Mouse (Mus musculus) midbrain, embryonic 14.5 days (tissue): ENCODE measurements around the gene Acadl. TPM values are rescaled to one million over a fixed set of nuclear protein-coding genes. Genes with fewer than 3 reads are reported as not detected.

ENCODE experiments used
- ATAC-seq: fragments of 200-750 bp; cut with Nextera tagmentation; 2 replicates; pipeline ENCODE4 v1.8.0; 2017; ENCODE audit warnings: moderate number of reproducible peaks, moderate library complexity; ENCODE audit not compliant: low FRiP score, low TSS enrichment
- DNase-seq: peaks from one replicate; pipeline ENCODE4 v3.0.0-alpha.2; 2015
- H3K27ac ChIP-seq: fragments of 300-500 bp; sonication (generic); replicated peaks from 2 replicates; pipeline ENCODE4 v1.5.1; 2014; ENCODE audit warnings: mild to moderate bottlenecking, low read depth, low read length, moderate library complexity
- H3K27me3 ChIP-seq: fragments of 300-500 bp; sonication (generic); 2 replicates; pipeline ENCODE4 v1.6.1; 2014; ENCODE audit warnings: low read length, control low read depth, mixed read lengths; ENCODE audit not compliant: control insufficient read depth, insufficient read depth
- H3K36me3 ChIP-seq: fragments of 300-500 bp; sonication (generic); 2 replicates; pipeline ENCODE4 v1.6.1; 2014; ENCODE audit warnings: low read length, control low read depth; ENCODE audit not compliant: control insufficient read depth, insufficient read depth
- H3K4me1 ChIP-seq: fragments of 300-500 bp; sonication (generic); 2 replicates; pipeline ENCODE4 v1.6.1; 2014; ENCODE audit warnings: mild to moderate bottlenecking, antibody characterized with exemption, low read length, control low read depth; ENCODE audit not compliant: control insufficient read depth, insufficient read depth
- H3K4me2 ChIP-seq: fragments of 300-500 bp; sonication (generic); 2 replicates; pipeline ENCODE4 v1.6.1; 2014; ENCODE audit warnings: mild to moderate bottlenecking, low read length, moderate library complexity
- H3K4me3 ChIP-seq: fragments of 300-500 bp; sonication (generic); replicated peaks from 2 replicates; pipeline ENCODE4 v1.5.1; 2014; ENCODE audit warnings: low read depth, low read length
- H3K9ac ChIP-seq: fragments of 300-500 bp; sonication (generic); replicated peaks from 2 replicates; pipeline ENCODE4 v1.6.1; 2014; ENCODE audit warnings: mild to moderate bottlenecking, low read length, moderate library complexity
- H3K9me3 ChIP-seq: fragments of 300-500 bp; sonication (generic); 2 replicates; pipeline ENCODE4 v1.6.1; 2016; ENCODE audit warnings: low read length, control low read depth, mixed read lengths; ENCODE audit not compliant: control insufficient read depth
- WGBS: fragments of 180-500 bp; shearing (Covaris S2); extraction: QIAGEN DNeasy Blood & Tissue Kit; methylation state at CpG from one replicate; pipeline ENCODE4 v1.1.7; 2014; 5-methylcytosine and 5-hydroxymethylcytosine counted together
- polyA plus RNA-seq: library from polyadenylated mRNA; unstranded; fragments of >200 nt; fragmentation: Nextera tagmentation; extraction: Ambion mirVana; gene quantifications from 2 replicates; pipeline ENCODE4 v1.2.1, GENCODE M21; 2014

The Acadl gene
- polyA plus RNA-seq, 1 experiment from 2014 or later, result 41.1 TPM

DNA sequence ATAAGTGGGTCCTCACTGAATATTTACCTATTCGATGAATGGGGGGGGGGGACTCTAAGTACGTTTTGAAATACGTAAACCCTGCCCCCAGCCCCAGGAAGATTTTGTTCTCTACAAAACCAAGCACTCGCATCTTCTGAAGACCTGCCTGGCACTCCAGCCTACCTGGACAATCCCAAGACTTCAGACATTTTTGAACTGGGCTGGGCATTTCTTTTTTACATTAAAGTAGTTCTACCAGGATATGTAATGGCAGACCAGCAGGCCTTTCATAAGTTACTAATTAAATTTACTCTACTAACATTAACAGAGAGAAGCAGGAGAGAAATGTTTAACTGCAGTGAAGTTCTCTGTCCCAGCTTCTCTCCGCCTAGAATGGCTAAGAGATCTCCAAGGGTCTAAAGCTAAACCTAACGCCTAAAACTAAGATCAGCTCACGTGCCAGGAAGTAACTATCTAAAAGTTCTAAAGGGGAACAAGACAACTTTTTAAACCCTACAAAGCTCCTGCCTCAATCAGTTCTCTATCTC, 30.4 kb downstream of the Acadl start:
- H3K4me3 ChIP-seq, result no peak overlapping the region
- no peak overlapping the region for H3K4me2 ChIP-seq
- no peaks in the 10 kb centered on the region for H3K36me3 ChIP-seq
- DNase-seq (no peak), ATAC-seq (no peak)
- 0 out of 2 replicates have a peak, but pooled peaks cover 5% of the 10 kb centered on the region for H3K4me1 ChIP-seq
- no peak overlapping the region for H3K9ac ChIP-seq
- 92% methylated on average over 7 of the region's 7 CpGs for WGBS
- H3K27me3 ChIP-seq, result no peaks in the 10 kb centered on the region
- no peak overlapping the region for H3K27ac ChIP-seq
- H3K9me3 ChIP-seq, result no peaks in the 10 kb centered on the region

DNA sequence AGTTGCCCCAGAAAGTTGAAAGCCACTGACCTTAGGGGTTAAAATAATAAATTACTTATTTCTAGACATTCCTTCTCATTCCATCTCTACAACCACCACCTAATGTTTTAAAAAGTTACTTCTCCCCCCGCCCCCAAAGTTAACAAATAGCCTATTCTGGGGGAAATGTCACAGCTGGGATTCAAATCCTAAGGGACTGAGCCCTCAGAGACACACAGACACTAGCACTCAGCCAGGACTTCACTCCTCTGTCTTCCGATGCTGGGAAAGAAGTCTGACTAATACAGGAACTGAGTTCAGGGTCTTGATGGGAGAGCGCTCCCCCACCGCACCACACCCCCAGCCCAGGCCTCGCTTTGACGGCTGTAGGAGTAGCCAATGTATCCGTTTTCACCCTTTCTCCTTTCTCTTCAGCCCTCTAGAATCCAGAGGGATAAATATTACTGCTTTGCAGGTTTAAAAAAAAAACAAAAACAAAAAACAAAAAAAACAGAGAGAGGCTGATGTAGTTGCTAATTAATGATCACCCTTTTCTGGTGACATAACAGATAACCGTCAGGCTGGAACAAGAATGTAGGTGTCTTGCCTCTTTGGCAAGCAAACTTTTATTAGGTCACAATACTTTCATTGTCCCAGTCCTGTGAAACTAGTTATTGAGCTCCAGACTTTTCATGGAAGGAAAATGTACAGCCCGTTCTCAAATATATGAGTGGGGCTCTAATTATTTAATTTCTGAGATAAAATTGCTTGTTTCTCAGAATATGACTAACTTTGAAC, 31.1 kb downstream of the Acadl start:
- H3K4me1 ChIP-seq, result 0 out of 2 replicates have a peak, but pooled peaks cover 5% of the 10 kb centered on the region
- no peak overlapping the region for H3K9ac ChIP-seq
- no peak overlapping the region for H3K4me2 ChIP-seq
- H3K27ac ChIP-seq, result no peak overlapping the region
- H3K27me3 ChIP-seq, result no peaks in the 10 kb centered on the region
- no peaks in the 10 kb centered on the region for H3K9me3 ChIP-seq
- no peak for DNase-seq
- H3K36me3 ChIP-seq, result no peaks in the 10 kb centered on the region
- ATAC-seq, result no peak
- WGBS, result 84% methylated on average over 9 of the region's 9 CpGs
- H3K4me3 ChIP-seq, result no peak overlapping the region

DNA sequence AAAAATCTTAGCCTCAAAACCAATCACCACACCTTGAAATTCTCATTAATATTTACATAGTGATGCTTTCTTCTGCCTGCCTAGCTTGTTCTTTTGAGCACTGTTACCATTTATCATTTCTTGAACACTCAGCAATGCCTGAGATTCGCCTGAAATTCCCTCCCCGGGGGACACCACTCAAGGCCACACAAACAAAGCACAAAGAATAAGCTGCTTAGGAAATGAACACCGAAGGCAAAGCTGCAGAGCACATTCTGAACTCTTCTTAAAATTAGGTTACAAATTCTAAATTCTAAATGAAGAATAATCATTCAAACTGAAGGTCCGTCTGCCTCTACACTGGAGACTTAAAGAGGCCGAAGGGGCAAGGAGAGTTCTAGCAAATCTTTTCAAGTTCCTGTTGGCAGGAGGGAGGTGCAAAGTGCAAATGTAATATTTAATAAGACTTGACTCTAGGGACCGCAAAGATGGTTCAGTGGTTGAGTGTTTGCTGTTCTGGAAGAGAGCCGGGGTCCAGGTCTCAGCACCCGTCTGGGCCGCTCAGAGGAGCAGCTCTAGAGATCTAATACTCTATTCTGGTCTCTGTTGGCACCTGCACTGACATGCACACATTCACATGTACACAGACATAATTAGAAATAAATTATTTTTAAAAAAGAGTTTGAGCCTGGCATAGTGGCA, 33.5 kb downstream of the Acadl start:
- no peaks in the 10 kb centered on the region for H3K27me3 ChIP-seq
- H3K9ac ChIP-seq, result no peak overlapping the region
- H3K4me2 ChIP-seq, result no peak overlapping the region
- 58% methylated on average over 9 of the region's 9 CpGs for WGBS
- H3K4me1 ChIP-seq, result 0 out of 2 replicates have a peak, but pooled peaks cover 5% of the 10 kb centered on the region
- H3K4me3 ChIP-seq, result no peak overlapping the region
- ATAC-seq (no peak), DNase-seq (peak; percentile 49)
- H3K9me3 ChIP-seq, result no peaks in the 10 kb centered on the region
- no peaks in the 10 kb centered on the region for H3K36me3 ChIP-seq
- 0 out of 2 replicates have a peak overlapping the region, but pooled peaks have one; percentile 43 for H3K27ac ChIP-seq

DNA sequence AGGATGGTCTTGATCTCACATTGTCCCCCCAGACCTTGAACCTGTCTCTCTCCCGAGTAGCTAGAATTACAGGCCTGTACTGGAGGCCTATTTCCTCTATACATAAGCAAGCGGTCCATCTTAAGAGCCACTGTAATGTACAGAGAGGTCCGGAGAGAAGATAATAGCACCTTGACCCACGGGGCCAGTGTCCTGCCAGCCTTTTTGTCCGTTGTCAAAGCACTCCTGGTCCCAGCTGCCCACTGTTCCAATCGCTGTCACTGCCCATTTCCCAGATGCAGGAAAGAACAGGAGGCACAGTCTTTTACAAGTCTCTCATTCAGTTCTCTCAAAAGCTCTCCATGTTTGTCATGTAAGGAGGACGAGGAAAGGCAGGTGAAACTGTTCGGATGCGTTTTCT, 41.1 kb downstream of the Acadl start:
- WGBS, result 79% methylated on average over 9 of the region's 9 CpGs
- H3K4me2 ChIP-seq, result no peak overlapping the region
- DNase-seq (no peak), ATAC-seq (no peak)
- no peaks in the 10 kb centered on the region for H3K36me3 ChIP-seq
- H3K9ac ChIP-seq, result no peak overlapping the region
- no peaks in the 10 kb centered on the region for H3K9me3 ChIP-seq
- H3K27ac ChIP-seq, result no peak overlapping the region
- peaks cover 12% of the 10 kb centered on the region for H3K4me1 ChIP-seq
- no peak overlapping the region for H3K4me3 ChIP-seq
- H3K27me3 ChIP-seq, result no peaks in the 10 kb centered on the region

DNA sequence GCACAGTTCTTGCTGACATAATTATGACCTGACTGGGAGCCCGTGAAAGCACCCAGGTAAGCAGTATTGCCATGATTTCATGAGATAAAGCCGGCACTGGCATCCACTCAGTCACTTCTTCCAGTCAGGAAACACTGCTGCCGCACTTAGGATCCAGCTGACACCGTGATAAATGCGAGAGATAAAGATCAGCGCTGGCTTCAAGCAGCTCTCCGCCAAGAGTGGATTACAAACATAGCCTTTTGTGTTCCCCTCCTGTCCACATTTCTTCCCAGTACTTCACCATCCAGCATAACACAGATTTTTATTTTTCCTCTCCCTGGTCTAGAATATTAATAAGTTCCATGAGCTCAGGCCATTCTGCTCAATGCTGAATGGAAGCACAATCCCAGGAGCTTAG, 42.8 kb downstream of the Acadl start:
- peak overlapping the region; percentile 37 for H3K4me2 ChIP-seq
- H3K4me3 ChIP-seq, result no peak overlapping the region
- H3K36me3 ChIP-seq, result no peaks in the 10 kb centered on the region
- H3K9me3 ChIP-seq, result no peaks in the 10 kb centered on the region
- H3K27ac ChIP-seq, result no peak overlapping the region
- H3K9ac ChIP-seq, result no peak overlapping the region
- DNase-seq (peak; percentile 63), ATAC-seq (no peak)
- no peaks in the 10 kb centered on the region for H3K27me3 ChIP-seq
- H3K4me1 ChIP-seq, result peaks cover 17% of the 10 kb centered on the region
- 11% methylated on average over 7 of the region's 7 CpGs for WGBS

DNA sequence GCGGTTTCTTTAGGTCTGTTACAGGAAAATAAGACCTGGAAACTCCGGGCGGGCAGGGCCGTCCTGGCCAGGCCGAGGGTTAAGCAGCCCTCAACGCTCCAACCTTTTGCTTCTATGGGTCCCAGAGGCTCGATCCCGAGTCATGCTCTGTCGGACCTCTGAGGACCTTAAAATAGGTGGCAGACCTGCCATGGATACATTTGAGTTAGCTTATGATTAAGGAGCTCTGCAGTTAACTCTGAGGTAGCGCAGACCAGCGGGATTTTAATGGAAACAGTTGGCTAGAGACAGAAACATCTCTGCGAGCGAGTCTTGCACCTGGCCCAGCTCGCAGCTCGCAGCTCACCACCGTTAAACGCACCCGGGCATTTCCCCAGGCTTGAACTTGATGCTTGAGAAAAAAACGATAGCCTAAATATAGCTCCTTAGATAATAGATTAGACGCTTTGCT, 45.2 kb downstream of the Acadl start:
- H3K4me3 ChIP-seq, result peak overlapping the region; percentile 86
- peaks cover 25% of the 10 kb centered on the region for H3K4me1 ChIP-seq
- DNase-seq (no peak), ATAC-seq (no peak; the same call in 1 of the 2 replicates)
- peak overlapping the region; percentile 95 for H3K9ac ChIP-seq
- no peaks in the 10 kb centered on the region for H3K9me3 ChIP-seq
- H3K27ac ChIP-seq, result peak overlapping the region; percentile 99
- under 1% methylated on average over 20 of the region's 20 CpGs for WGBS
- no peaks in the 10 kb centered on the region for H3K27me3 ChIP-seq
- H3K36me3 ChIP-seq, result no peaks in the 10 kb centered on the region
- peak overlapping the region; percentile 83 for H3K4me2 ChIP-seq

DNA sequence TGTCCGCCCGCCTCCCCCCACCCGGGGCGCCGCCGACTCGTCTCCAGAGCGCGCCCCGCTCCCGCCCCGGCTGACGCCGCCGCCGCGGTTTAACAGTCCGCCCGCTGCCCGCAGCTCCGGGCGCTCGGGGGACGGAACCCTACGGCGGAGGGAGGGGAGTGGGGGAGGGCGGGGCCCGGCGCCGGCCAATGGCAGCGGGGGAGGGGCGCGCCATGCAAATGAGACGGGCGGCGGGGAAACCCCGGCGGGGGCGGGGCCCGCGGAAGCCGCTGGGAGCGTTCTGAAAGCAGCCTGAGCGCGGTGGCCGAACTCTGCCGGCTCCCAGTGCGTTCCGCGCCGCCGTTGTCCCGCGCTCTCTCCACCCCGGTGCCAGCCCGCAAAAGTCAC, 45.6 kb downstream of the Acadl start, which contains the start of gene Kansl1l:
Gene Kansl1l (minus strand): TSS at position 110 of the 387 bp plus-strand sequence.
- ATAC-seq (peak; percentile 91), DNase-seq (peak; percentile 98)
- Histone ChIP-seq H3K9ac (peak within 1 kb of the TSS; percentile 95), H3K4me1 (peaks cover 25% of the 10 kb centered on the region), H3K9me3 (no peaks in the 10 kb centered on the region), H3K4me2 (peak within 1 kb of the TSS; percentile 84), H3K36me3 (no peaks in the 10 kb centered on the region), H3K27me3 (no peaks in the 10 kb centered on the region), H3K27ac (peak within 1 kb of the TSS; percentile 99), H3K4me3 (peak within 1 kb of the TSS; percentile 86)
- under 1% methylated on average over 49 of the region's 56 CpGs for WGBS

DNA sequence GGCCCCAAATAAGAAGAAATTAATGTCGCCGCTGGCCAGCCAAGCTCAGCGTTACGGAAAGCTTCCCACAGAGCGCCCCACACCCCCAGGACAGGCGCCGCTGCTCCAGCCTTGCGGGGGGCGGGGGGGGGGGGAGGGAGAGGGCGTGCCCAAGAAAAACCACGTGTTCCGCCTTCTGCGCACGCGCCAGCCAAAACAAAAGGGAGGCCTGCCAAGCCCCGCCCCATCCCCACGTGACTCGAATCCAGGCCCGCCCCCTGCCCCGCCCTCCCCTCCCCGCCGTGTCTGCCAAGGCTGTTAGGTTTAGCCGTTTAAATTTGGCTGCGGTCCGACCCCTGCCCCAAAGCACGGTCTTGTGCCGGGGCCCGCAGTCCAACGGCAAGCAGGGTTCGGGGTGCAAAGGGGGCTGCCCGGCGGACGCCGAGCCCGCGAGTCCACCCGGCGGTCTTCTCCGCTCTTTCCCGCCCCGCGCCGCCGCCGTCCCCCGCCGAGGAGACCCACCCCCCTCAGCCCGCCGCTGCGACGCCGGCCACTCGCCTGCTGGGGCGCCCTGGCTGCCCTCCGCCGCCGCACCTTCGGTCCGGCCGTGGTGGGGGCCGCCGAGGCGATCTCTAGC, 46.1 kb downstream of the Acadl start:
- no peaks in the 10 kb centered on the region for H3K27me3 ChIP-seq
- no peaks in the 10 kb centered on the region for H3K9me3 ChIP-seq
- H3K4me1 ChIP-seq, result peaks cover 25% of the 10 kb centered on the region
- under 1% methylated on average over 57 of the region's 63 CpGs for WGBS
- H3K36me3 ChIP-seq, result no peaks in the 10 kb centered on the region
- peak overlapping the region; percentile 95 for H3K9ac ChIP-seq
- H3K4me2 ChIP-seq, result peak overlapping the region; percentile 84
- H3K27ac ChIP-seq, result peak overlapping the region; percentile 99
- peak; percentile 89 for ATAC-seq
- H3K4me3 ChIP-seq, result peak overlapping the region; percentile 86
- peak; percentile 97 for DNase-seq
